In the genomic region with DNA sequence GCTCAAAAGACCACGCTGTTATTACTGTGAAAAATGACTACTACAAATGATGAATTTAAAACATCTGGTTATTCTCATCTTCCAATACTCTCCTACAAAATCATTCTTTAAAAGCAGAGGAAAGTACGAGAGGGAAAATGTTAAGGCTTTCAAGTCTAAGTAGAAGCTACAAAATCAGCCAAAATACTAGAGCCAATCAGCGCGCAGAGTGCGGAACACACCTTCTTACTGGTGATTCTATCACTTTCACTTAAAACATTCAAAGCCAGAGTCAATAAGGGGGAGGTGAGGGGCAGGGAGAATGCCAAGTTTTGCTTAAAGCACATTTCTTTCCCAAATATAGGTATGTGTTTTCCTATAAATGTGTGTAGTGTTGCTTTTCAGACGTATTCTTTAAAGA, we compare ENCODE assay signal across 12 mouse cellular contexts. TPM values are rescaled to one million over a fixed set of nuclear protein-coding genes. Genes with fewer than 3 reads are reported as not detected.
DNase-seq lines count a peak whose midpoint lies in the region; ATAC-seq and TF ChIP-seq lines count a peak whose summit lies in the region.
"Had no signal": no experiment of that assay in that cellular context is flagged by ENCODE, and none has a peak within 500 bp of the region (broad histone marks: within the 10 kb centered on the region; RNA-seq: fewer than 3 reads in every experiment).

No protein-coding gene starts in this region.

- WGBS in heart, embryonic 13.5 days, result 89% methylated on average over 6 of the region's 6 CpGs
- 89% methylated on average over 6 of the region's 6 CpGs for WGBS in heart, embryonic 10.5 days
- 85% methylated on average over 6 of the region's 6 CpGs for WGBS in hindbrain, postnatal 0 days
- 68% methylated on average over 6 of the region's 6 CpGs for WGBS in stomach, embryonic 16.5 days

- H3K9me3 ChIP-seq in heart, embryonic 13.5 days, result no peaks in the 10 kb centered on the region
- no peaks in the 10 kb centered on the region for H3K9me3 ChIP-seq in heart, embryonic 10.5 days
- H3K9me3 ChIP-seq in megakaryocyte, embryonic 14.5 days, result no peaks in the 10 kb centered on the region
- no peaks in the 10 kb centered on the region for H3K9me3 ChIP-seq in hindbrain, postnatal 0 days (ENCODE audit: low read length)
- H3K9me3 ChIP-seq in stomach, embryonic 16.5 days (replicated peaks; ENCODE audit: control insufficient read depth, low read length), result no peaks in the 10 kb centered on the region

- ATAC-seq in heart, embryonic 13.5 days (ENCODE audit: extremely low read depth, insufficient number of reproducible peaks, low FRiP score, low TSS enrichment), result no peak
- ATAC-seq in megakaryocyte, adult 5-6 weeks (ENCODE audit: poor library complexity, severe bottlenecking), result no peak
- ATAC-seq in hindbrain, postnatal 0 days, result no peak
- no peak for ATAC-seq in stomach, embryonic 16.5 days (ENCODE audit: insufficient read depth, low FRiP score)
- ATAC-seq in erythroblast, adult 5-6 weeks (replicated peaks; ENCODE audit: low FRiP score, poor library complexity, severe bottlenecking), result no peak

- H3K4me1 ChIP-seq in heart, embryonic 13.5 days, result peaks cover 16% of the 10 kb centered on the region
- H3K4me1 ChIP-seq in heart, embryonic 10.5 days, result no peaks in the 10 kb centered on the region
- peaks cover 44% of the 10 kb centered on the region for H3K4me1 ChIP-seq in megakaryocyte, embryonic 14.5 days
- H3K4me1 ChIP-seq in hindbrain, postnatal 0 days (ENCODE audit: insufficient read depth, low read length), result no peaks in the 10 kb centered on the region
- peaks cover 8% of the 10 kb centered on the region; the same call in 1 of the 2 replicates for H3K4me1 ChIP-seq in stomach, embryonic 16.5 days (ENCODE audit: control insufficient read depth, insufficient read depth, low read length)

- TF ChIP-seq CTCF in hindbrain, postnatal 0 days (IDR thresholded peaks at IDR 0.05; ENCODE audit: low read depth), result no peak

- no peak overlapping the region for H3K9ac ChIP-seq in heart, embryonic 13.5 days
- no peak overlapping the region for H3K9ac ChIP-seq in hindbrain, postnatal 0 days (replicated peaks; ENCODE audit: low read length)
- H3K9ac ChIP-seq in stomach, embryonic 16.5 days (ENCODE audit: low read length), result no peak overlapping the region

- H3K4me3 ChIP-seq in heart, embryonic 13.5 days, result no peak overlapping the region
- H3K4me3 ChIP-seq in heart, embryonic 10.5 days, result no peak overlapping the region
- peak overlapping the region; percentile 53 for H3K4me3 ChIP-seq in megakaryocyte, embryonic 14.5 days (replicated peaks)
- no peak overlapping the region for H3K4me3 ChIP-seq in hindbrain, postnatal 0 days (ENCODE audit: low read length)
- H3K4me3 ChIP-seq in stomach, embryonic 16.5 days (replicated peaks; ENCODE audit: low read length), result no peak overlapping the region; the same call in 1 of the 2 replicates

- no peaks in the 10 kb centered on the region for H3K36me3 ChIP-seq in heart, embryonic 13.5 days
- no peaks in the 10 kb centered on the region for H3K36me3 ChIP-seq in heart, embryonic 10.5 days
- H3K36me3 ChIP-seq in megakaryocyte, embryonic 14.5 days (replicated peaks; ENCODE audit: low read length), result no peaks in the 10 kb centered on the region
- no peaks in the 10 kb centered on the region for H3K36me3 ChIP-seq in hindbrain, postnatal 0 days (ENCODE audit: insufficient read depth, low read length)
- H3K36me3 ChIP-seq in stomach, embryonic 16.5 days (ENCODE audit: control insufficient read depth, insufficient read depth, low read length), result no peaks in the 10 kb centered on the region

- peak overlapping the region; percentile 93; the same call in 1 of the 2 replicates for H3K4me2 ChIP-seq in heart, embryonic 13.5 days
- peak overlapping the region; percentile 97 for H3K4me2 ChIP-seq in hindbrain, postnatal 0 days (ENCODE audit: low read depth, low read length)
- H3K4me2 ChIP-seq in stomach, embryonic 16.5 days (ENCODE audit: low read depth, low read length), result peak overlapping the region; percentile 73

- H3K27me3 ChIP-seq in heart, embryonic 13.5 days (replicated peaks), result no peaks in the 10 kb centered on the region
- H3K27me3 ChIP-seq in heart, embryonic 10.5 days (ENCODE audit: insufficient read depth, poor library complexity, severe bottlenecking), result no peaks in the 10 kb centered on the region
- H3K27me3 ChIP-seq in megakaryocyte, embryonic 14.5 days (replicated peaks), result no peaks in the 10 kb centered on the region
- H3K27me3 ChIP-seq in hindbrain, postnatal 0 days (ENCODE audit: insufficient read depth, low read length), result no peaks in the 10 kb centered on the region
- H3K27me3 ChIP-seq in stomach, embryonic 16.5 days (ENCODE audit: control insufficient read depth, insufficient read depth, low read length), result no peaks in the 10 kb centered on the region

- H3K27ac ChIP-seq in heart, embryonic 13.5 days (replicated peaks), result no peak overlapping the region
- no peak overlapping the region for H3K27ac ChIP-seq in heart, embryonic 10.5 days
- no peak overlapping the region for H3K27ac ChIP-seq in hindbrain, postnatal 0 days
- no peak overlapping the region for H3K27ac ChIP-seq in stomach, embryonic 16.5 days (ENCODE audit: low read length)

- DNase-seq in heart, embryonic 10.5 days (ENCODE audit: low spot score), result no peak
- no peak for DNase-seq in hindbrain, postnatal 0 days (ENCODE audit: low spot score)
- no peak for DNase-seq in left cerebral cortex, adult 9 months (ENCODE audit: low spot score in 2 of 2)
- DNase-seq: heart, postnatal 10 days; kidney, postnatal 10 days had no signal

RNA-seq across cellular contexts. Expression of a gene that starts 1.5 kb away (rescaled TPM):
- polyA plus RNA-seq in heart, embryonic 13.5 days (2015; fragmentation: Nextera tagmentation; extraction: Ambion mirVana), result 10.4 and 10.6 TPM in 2 replicates
- polyA plus RNA-seq in heart, embryonic 10.5 days (2016; fragmentation: Nextera tagmentation; extraction: Ambion mirVana), result 9.2 and 15.4 TPM in 2 replicates
- polyA plus RNA-seq in megakaryocyte, embryonic 14.5 days (2012; ENCODE audit: insufficient read depth, low replicate concordance), result 1.00 TPM in 1 of 2 replicates, not detected in the other
- 9.1 and 10.1 TPM in 2 replicates for total RNA-seq in megakaryocyte, adult 5-6 weeks (2015)
- total RNA-seq in megakaryocyte, adult 5-6 weeks (2017), result 8.5 and 9.6 TPM in 2 replicates
- 7.0 and 11.2 TPM in 2 replicates for total RNA-seq in hindbrain, postnatal 0 days (2014; rRNA removed)
- 12.3 TPM in 2 replicates for polyA plus RNA-seq in hindbrain, postnatal 0 days (2015; fragmentation: Nextera tagmentation; extraction: Ambion mirVana)
- 15.9 and 16.4 TPM in 2 replicates for polyA plus RNA-seq in stomach, embryonic 16.5 days (2015; fragmentation: Nextera tagmentation; extraction: Ambion mirVana)
- total RNA-seq in erythroblast, adult 5-6 weeks (2015; ENCODE audit: low replicate concordance), result 0.19 and 0.84 TPM in 2 replicates
- total RNA-seq in erythroblast, adult 5-6 weeks (2017; ENCODE audit: low replicate concordance), result 2.4 and 2.5 TPM in 2 replicates

RNA-seq across cellular contexts. Expression of a gene that starts 8.8 kb away (rescaled TPM):
- polyA plus RNA-seq in heart, embryonic 13.5 days (2015; fragmentation: Nextera tagmentation; extraction: Ambion mirVana), result 15.0 and 16.0 TPM in 2 replicates
- polyA plus RNA-seq in heart, embryonic 10.5 days (2016; fragmentation: Nextera tagmentation; extraction: Ambion mirVana), result 15.2 and 17.4 TPM in 2 replicates
- polyA plus RNA-seq in megakaryocyte, embryonic 14.5 days (2012; ENCODE audit: insufficient read depth, low replicate concordance), result 6.5 and 8.4 TPM in 2 replicates
- 22.6 and 24.1 TPM in 2 replicates for total RNA-seq in megakaryocyte, adult 5-6 weeks (2015)
- total RNA-seq in megakaryocyte, adult 5-6 weeks (2017), result 31.0 and 36.0 TPM in 2 replicates
- 6.5 and 8.0 TPM in 2 replicates for total RNA-seq in hindbrain, postnatal 0 days (2014; rRNA removed)
- polyA plus RNA-seq in hindbrain, postnatal 0 days (2015; fragmentation: Nextera tagmentation; extraction: Ambion mirVana), result 10.6 and 11.8 TPM in 2 replicates
- 42.8 and 43.9 TPM in 2 replicates for polyA plus RNA-seq in stomach, embryonic 16.5 days (2015; fragmentation: Nextera tagmentation; extraction: Ambion mirVana)
- 1.3 and 2.5 TPM in 2 replicates for total RNA-seq in erythroblast, adult 5-6 weeks (2015; ENCODE audit: low replicate concordance)
- total RNA-seq in erythroblast, adult 5-6 weeks (2017; ENCODE audit: low replicate concordance), result 4.5 and 4.7 TPM in 2 replicates

RNA-seq across cellular contexts. Expression of a gene that starts 30.9 kb away (rescaled TPM):
- 0.13 and 0.22 TPM in 2 replicates for polyA plus RNA-seq in heart, embryonic 13.5 days (2015; fragmentation: Nextera tagmentation; extraction: Ambion mirVana)
- polyA plus RNA-seq in heart, embryonic 10.5 days (2016; fragmentation: Nextera tagmentation; extraction: Ambion mirVana), result 0.20 and 0.22 TPM in 2 replicates
- polyA plus RNA-seq in megakaryocyte, embryonic 14.5 days (2012; ENCODE audit: insufficient read depth, low replicate concordance), result not detected in 2 replicates
- total RNA-seq in megakaryocyte, adult 5-6 weeks (2015), result not detected in 2 replicates
- not detected in 2 replicates for total RNA-seq in megakaryocyte, adult 5-6 weeks (2017)
- total RNA-seq in hindbrain, postnatal 0 days (2014; rRNA removed), result not detected in 2 replicates
- 0.16 TPM in 2 replicates for polyA plus RNA-seq in hindbrain, postnatal 0 days (2015; fragmentation: Nextera tagmentation; extraction: Ambion mirVana)
- 7.3 and 8.4 TPM in 2 replicates for polyA plus RNA-seq in stomach, embryonic 16.5 days (2015; fragmentation: Nextera tagmentation; extraction: Ambion mirVana)
- total RNA-seq in erythroblast, adult 5-6 weeks (2015; ENCODE audit: low replicate concordance), result not detected in 2 replicates
- not detected in 2 replicates for total RNA-seq in erythroblast, adult 5-6 weeks (2017; ENCODE audit: low replicate concordance)
- total RNA-seq: heart, postnatal 10 days; left cerebral cortex, postnatal 14 days had no signal
- polyA plus RNA-seq: spleen, adult 2 months had no signal

RNA-seq across cellular contexts. Expression of a gene that starts 58.7 kb away (rescaled TPM):
- 5.5 and 6.3 TPM in 2 replicates for polyA plus RNA-seq in heart, embryonic 13.5 days (2015; fragmentation: Nextera tagmentation; extraction: Ambion mirVana)
- polyA plus RNA-seq in heart, embryonic 10.5 days (2016; fragmentation: Nextera tagmentation; extraction: Ambion mirVana), result 6.9 and 9.6 TPM in 2 replicates
- 1.1 and 2.2 TPM in 2 replicates for polyA plus RNA-seq in megakaryocyte, embryonic 14.5 days (2012; ENCODE audit: insufficient read depth, low replicate concordance)
- total RNA-seq in megakaryocyte, adult 5-6 weeks (2015), result 48.5 and 51.5 TPM in 2 replicates
- 14.9 and 19.2 TPM in 2 replicates for total RNA-seq in megakaryocyte, adult 5-6 weeks (2017)
- 8.9 and 9.9 TPM in 2 replicates for total RNA-seq in hindbrain, postnatal 0 days (2014; rRNA removed)
- 8.6 and 8.7 TPM in 2 replicates for polyA plus RNA-seq in hindbrain, postnatal 0 days (2015; fragmentation: Nextera tagmentation; extraction: Ambion mirVana)
- 8.6 and 9.4 TPM in 2 replicates for polyA plus RNA-seq in stomach, embryonic 16.5 days (2015; fragmentation: Nextera tagmentation; extraction: Ambion mirVana)
- total RNA-seq in erythroblast, adult 5-6 weeks (2015; ENCODE audit: low replicate concordance), result 7.9 and 16.5 TPM in 2 replicates
- 5.9 and 8.2 TPM in 2 replicates for total RNA-seq in erythroblast, adult 5-6 weeks (2017; ENCODE audit: low replicate concordance)
